9 mouse cellular contexts compared by ENCODE assay signal in genomic region chr6:101271378-101272135, GRCm38 (mm10).
A peak's percentile ranks its signal among the peaks of the same experiment; 100 is the strongest.
DNase-seq lines count a peak whose midpoint lies in the region; ATAC-seq and TF ChIP-seq lines count a peak whose summit lies in the region.
"Had no signal": no experiment of that assay in that cellular context is flagged by ENCODE, and none has a peak within 500 bp of the region (broad histone marks: within the 10 kb centered on the region; RNA-seq: fewer than 3 reads in every experiment).

No protein-coding gene starts in this region.

- no peak overlapping the region for H3K27ac ChIP-seq in kidney, embryonic 14.5 days (ENCODE audit: low read depth, low read length)
- H3K27ac ChIP-seq in liver, postnatal 0 days (ENCODE audit: low read depth): peak overlapping the region; percentile 79
- H3K27ac ChIP-seq in forebrain, embryonic 10.5 days: no peak overlapping the region
- no peak overlapping the region for H3K27ac ChIP-seq in hindbrain, embryonic 10.5 days
- H3K27ac ChIP-seq: hindbrain, embryonic 13.5 days; neural tube, embryonic 13.5 days had no signal

- peak; percentile 70 for DNase-seq in Patski (ENCODE audit: low read depth, low spot score)
- DNase-seq in c-Kit-negative CD71-positive TER-119-positive erythroid progenitor cells, embryonic 14.5 days (ENCODE audit: low read depth, low spot score): peak; percentile 51
- DNase-seq in liver, postnatal 0 days: peak; percentile 71
- DNase-seq in forebrain, embryonic 10.5 days (ENCODE audit: extremely low spot score, low spot score): no peak
- no peak for DNase-seq in hindbrain, embryonic 10.5 days (ENCODE audit: low spot score)
- DNase-seq in urinary bladder, postnatal 25 days (ENCODE audit: low spot score): no peak

- no peaks in the 10 kb centered on the region for H3K9me3 ChIP-seq in kidney, embryonic 14.5 days (ENCODE audit: control insufficient read depth, low read length)
- no peaks in the 10 kb centered on the region for H3K9me3 ChIP-seq in liver, postnatal 0 days (ENCODE audit: low read length)
- H3K9me3 ChIP-seq in forebrain, embryonic 10.5 days: no peaks in the 10 kb centered on the region
- H3K9me3 ChIP-seq in hindbrain, embryonic 10.5 days: no peaks in the 10 kb centered on the region
- H3K9me3 ChIP-seq: hindbrain, embryonic 13.5 days; neural tube, embryonic 13.5 days had no signal

- 15% methylated on average over 15 of the region's 15 CpGs for WGBS in kidney, embryonic 14.5 days
- 28% methylated on average over 15 of the region's 15 CpGs for WGBS in liver, postnatal 0 days (ENCODE audit: insufficient replicate concordance)
- WGBS in forebrain, embryonic 10.5 days: 38% methylated on average over 15 of the region's 15 CpGs
- WGBS in hindbrain, embryonic 10.5 days: 62% methylated on average over 15 of the region's 15 CpGs

- no peak for TF ChIP-seq CTCF in Patski (IDR thresholded peaks at IDR 0.05)
- no peak for TF ChIP-seq CTCF in liver, postnatal 0 days (IDR thresholded peaks at IDR 0.05; ENCODE audit: low read depth)

- no peak overlapping the region for H3K4me3 ChIP-seq in kidney, embryonic 14.5 days (ENCODE audit: low read length)
- peak overlapping the region; percentile 34 for H3K4me3 ChIP-seq in liver, postnatal 0 days (ENCODE audit: low read depth, low read length)
- no peak overlapping the region for H3K4me3 ChIP-seq in forebrain, embryonic 10.5 days
- H3K4me3 ChIP-seq in hindbrain, embryonic 10.5 days: no peak overlapping the region
- H3K4me3 ChIP-seq: hindbrain, embryonic 13.5 days; neural tube, embryonic 13.5 days had no signal

- no peaks in the 10 kb centered on the region for H3K27me3 ChIP-seq in Patski
- no peaks in the 10 kb centered on the region for H3K27me3 ChIP-seq in kidney, embryonic 14.5 days (ENCODE audit: control insufficient read depth, insufficient read depth, low read length)
- no peaks in the 10 kb centered on the region for H3K27me3 ChIP-seq in liver, postnatal 0 days (ENCODE audit: insufficient read depth, low read length)
- peaks cover 68% of the 10 kb centered on the region for H3K27me3 ChIP-seq in forebrain, embryonic 10.5 days (ENCODE audit: poor library complexity, severe bottlenecking)
- H3K27me3 ChIP-seq in hindbrain, embryonic 10.5 days (ENCODE audit: insufficient read depth, poor library complexity, severe bottlenecking): no peaks in the 10 kb centered on the region

- no peaks in the 10 kb centered on the region for H3K36me3 ChIP-seq in kidney, embryonic 14.5 days (ENCODE audit: control insufficient read depth, insufficient read depth, low read length)
- H3K36me3 ChIP-seq in liver, postnatal 0 days (replicated peaks; ENCODE audit: insufficient read depth, low read length): no peaks in the 10 kb centered on the region
- H3K36me3 ChIP-seq in forebrain, embryonic 10.5 days (replicated peaks): no peaks in the 10 kb centered on the region
- no peaks in the 10 kb centered on the region for H3K36me3 ChIP-seq in hindbrain, embryonic 10.5 days
- H3K36me3 ChIP-seq: hindbrain, embryonic 13.5 days; neural tube, embryonic 13.5 days had no signal

- H3K9ac ChIP-seq in kidney, embryonic 14.5 days (ENCODE audit: low read depth, low read length): no peak overlapping the region
- H3K9ac ChIP-seq in liver, postnatal 0 days (replicated peaks): peak overlapping the region; percentile 36
- H3K9ac ChIP-seq: hindbrain, embryonic 13.5 days; neural tube, embryonic 13.5 days had no signal

- CTCF ChIA-PET in Patski (lab: Charles Lee): interaction anchor here (0.8 to 3.3 kb wide), 6 partner anchors 10 to 264 kb away, joined by 3 to 9 read pairs (median 4); partner anchors contain the start of gene Pdzrn3

- POLR2A ChIA-PET in Patski (lab: Charles Lee): no interaction called here

- peaks cover 31% of the 10 kb centered on the region for H3K4me1 ChIP-seq in kidney, embryonic 14.5 days (ENCODE audit: control insufficient read depth, insufficient read depth, low read length)
- peaks cover 43% of the 10 kb centered on the region for H3K4me1 ChIP-seq in liver, postnatal 0 days (ENCODE audit: insufficient read depth)
- H3K4me1 ChIP-seq in forebrain, embryonic 10.5 days: peaks cover 47% of the 10 kb centered on the region
- H3K4me1 ChIP-seq in hindbrain, embryonic 10.5 days (replicated peaks): peaks cover 40% of the 10 kb centered on the region

- ATAC-seq in Patski: peak; percentile 64
- peak; percentile 53 for ATAC-seq in kidney, embryonic 14.5 days (ENCODE audit: low FRiP score, low TSS enrichment)
- peak; percentile 93 for ATAC-seq in liver, postnatal 0 days

- peak; percentile 94 for TF ChIP-seq EP300 in liver, postnatal 0 days (IDR thresholded peaks at IDR 0.05; ENCODE audit: low read depth)

- in situ Hi-C loops in Patski (cut with MboI; ENCODE audit: low pct_unique_long_range_greater_than_20kb): loop anchor here (5.0 kb wide), 1 partner anchor 56 kb away; no protein-coding TSS in a partner anchor

- peak overlapping the region; percentile 28; the same call in 1 of the 2 replicates for H3K4me2 ChIP-seq in kidney, embryonic 14.5 days (replicated peaks; ENCODE audit: low read depth, low read length)
- peak overlapping the region; percentile 61 for H3K4me2 ChIP-seq in liver, postnatal 0 days (ENCODE audit: low read depth, low read length)
- H3K4me2 ChIP-seq: hindbrain, embryonic 13.5 days; neural tube, embryonic 13.5 days had no signal

Comparison
In these comparisons a context has a peak if more than half of its experiments do, and no peak if none do; other contexts are left out.
1. DNase-seq: peak in Patski (single experiment), c-Kit-negative CD71-positive TER-119-positive erythroid progenitor cells, embryonic 14.5 days (single experiment) and liver, postnatal 0 days (single experiment); none in forebrain, embryonic 10.5 days (single experiment), hindbrain, embryonic 10.5 days (single experiment) and urinary bladder, postnatal 25 days (single experiment).
2. Peak in every context shown above with its lines, with median percentiles within 50 percentile points of each other: ATAC-seq.